Mouse (Mus musculus): ENCODE results near the gene Afmid. TPM values are rescaled to one million over a fixed set of nuclear protein-coding genes. Genes with fewer than 3 reads are reported as not detected.
"Not testable (repeated sequence)": the region's sequence is repeated elsewhere in the genome, so short reads cannot be mapped to it uniquely, and the experiment has no call there.

Gene Afmid
- 1 to 10 TPM; 4.2 to 9.0 (median 7.1) TPM for total RNA-seq (2022)

DNA sequence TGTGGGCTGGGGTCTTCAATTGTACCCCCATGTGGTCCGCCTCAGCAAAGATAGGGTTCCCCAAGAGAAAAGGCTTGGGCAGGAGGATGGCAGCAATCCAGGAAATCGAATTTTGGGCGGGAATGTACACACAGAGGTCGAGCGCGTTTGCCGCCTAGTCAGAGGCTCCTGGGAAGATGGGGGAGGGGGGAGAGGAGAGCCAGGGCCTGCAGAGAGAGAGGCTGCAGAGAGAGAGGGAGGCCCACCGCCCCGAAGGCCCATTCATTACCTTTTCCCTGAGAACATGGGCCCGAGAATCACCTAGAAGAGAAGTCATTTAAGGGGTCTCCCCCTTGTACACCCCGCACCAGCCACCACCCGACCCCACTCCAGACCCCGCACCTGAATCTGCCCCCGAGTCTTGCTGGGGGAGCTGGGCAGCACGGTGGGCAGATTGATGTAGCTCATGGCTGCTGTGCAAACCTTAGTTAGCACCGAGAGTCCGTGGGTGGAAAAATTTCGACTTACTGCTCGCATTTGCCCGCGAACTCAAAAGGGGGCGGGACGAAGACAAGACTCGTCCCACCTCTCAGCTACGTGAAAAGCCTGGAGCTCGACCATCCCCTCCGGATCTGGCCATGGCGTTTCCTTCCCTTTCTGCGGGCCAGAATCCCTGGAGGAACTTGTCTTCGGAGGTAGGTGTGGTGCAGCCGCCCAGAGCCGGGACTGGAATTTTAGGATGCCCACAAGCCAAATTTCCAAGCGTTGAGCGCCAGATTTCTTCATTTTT lies at the start of gene Afmid, which contains the start of gene Tk1:
Afmid (plus strand) TSS at position 592 of the 769 bp plus-strand sequence.
Tk1 (minus strand) TSS at position 760 of the 769 bp plus-strand sequence.
- no peak for DNase-seq (ENCODE audit: low spot score in 2 of 2)

DNA sequence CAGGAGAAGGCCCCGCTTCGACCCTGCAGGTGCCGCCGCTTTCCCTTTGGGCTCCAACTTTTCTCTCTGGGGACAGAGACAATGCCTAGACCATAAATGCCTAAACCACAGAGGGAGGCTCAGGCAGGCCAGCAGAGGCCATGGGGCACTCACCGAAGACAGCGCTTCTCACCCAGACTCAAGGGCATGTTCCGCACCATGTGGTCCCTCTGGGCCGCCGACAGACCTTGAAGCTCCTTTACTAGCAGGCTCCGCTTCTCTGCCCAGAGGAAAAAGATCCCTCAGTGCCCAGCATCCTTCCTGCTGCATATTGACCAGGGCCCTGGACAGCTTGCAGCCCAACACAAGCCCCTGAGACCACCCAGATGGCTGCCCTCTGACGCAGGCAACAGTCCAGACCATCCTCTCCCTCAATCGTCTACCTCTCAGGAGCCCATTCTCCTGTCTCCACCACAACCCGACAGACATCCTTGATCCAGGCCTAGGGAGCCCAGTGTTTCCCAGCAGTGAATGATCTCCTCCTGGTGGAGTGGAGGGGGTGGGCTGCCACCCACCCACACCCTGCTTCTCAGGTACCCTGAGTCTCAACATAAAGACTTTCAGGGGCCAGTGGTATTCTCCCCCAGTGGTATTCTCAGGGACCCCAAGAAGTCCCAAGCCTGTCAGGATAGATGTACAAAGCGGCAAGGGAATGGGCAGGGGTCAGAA lies 49.5 kb upstream of the Afmid start:
- no peak for DNase-seq (ENCODE audit: low spot score in 2 of 2)

DNA sequence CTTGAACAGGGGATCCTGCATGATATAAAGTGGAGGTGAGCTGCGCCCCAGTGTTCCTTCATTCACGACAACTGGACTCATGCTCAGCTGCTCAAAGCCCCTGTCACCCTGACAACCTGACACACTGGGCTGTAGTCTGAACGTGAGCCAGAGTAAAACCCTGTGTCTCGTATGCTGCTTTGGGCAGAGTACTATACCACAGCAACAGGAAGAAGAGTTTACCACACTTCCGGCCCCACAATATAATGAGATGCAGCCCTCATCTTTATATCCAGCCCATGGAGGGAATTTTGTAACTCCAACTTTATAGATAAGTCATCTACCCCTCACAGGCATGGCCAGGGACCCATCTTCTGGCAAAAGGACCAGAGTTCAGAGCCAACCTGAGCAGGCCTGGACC lies 48.6 kb upstream of the Afmid start:
- DNase-seq (ENCODE audit: low spot score in 2 of 2) = no peak

DNA sequence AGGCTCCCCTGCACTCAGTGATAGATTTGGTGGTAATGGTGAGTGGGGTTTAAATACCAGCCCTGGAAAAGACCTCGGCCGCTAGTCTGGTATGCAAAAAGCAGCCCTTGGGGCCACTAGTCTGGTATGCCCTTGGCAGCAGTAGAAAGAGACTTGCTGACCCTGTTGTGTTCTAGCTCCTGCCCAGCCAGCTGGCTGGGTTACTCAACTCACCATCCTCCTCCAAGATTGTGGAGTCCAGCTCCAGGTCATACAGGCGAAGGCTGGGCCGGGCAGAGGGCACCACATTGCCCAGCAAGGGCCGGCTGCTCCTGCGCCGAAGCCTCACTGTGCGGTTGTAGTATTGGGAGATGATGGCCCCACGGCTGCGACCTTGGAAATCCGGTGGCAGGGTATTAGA lies 47.7 kb upstream of the Afmid start:
- no peak for DNase-seq (ENCODE audit: low spot score in 2 of 2)

DNA sequence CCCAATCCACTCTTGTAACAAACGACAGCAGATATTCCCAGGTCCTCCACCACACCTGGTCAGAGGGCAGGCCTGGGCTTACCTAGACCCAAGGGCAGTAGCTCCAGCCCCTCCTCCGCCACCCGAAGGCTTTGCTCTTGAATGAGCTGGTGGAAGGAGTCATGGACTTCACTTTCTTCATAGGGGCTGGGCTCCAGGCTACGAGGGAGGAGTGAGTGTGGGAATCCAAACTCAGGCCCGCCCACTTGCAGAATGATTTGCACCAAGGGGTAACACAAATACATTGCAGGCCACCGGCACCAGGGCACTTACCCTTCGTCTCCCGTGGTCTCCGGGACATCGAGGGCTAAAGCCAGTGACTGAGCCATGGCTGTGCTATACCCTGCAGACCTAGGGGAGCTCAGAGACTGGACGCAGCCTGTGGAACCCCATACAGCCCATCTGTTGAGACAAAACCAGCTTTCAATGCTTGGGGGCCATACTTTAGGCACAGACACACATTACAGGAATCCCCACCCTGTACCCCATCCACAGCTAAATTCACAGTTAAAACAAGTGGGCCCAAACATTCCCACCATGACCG lies 46.8 kb upstream of the Afmid start:
- DNase-seq (ENCODE audit: low spot score in 2 of 2) = no peak

DNA sequence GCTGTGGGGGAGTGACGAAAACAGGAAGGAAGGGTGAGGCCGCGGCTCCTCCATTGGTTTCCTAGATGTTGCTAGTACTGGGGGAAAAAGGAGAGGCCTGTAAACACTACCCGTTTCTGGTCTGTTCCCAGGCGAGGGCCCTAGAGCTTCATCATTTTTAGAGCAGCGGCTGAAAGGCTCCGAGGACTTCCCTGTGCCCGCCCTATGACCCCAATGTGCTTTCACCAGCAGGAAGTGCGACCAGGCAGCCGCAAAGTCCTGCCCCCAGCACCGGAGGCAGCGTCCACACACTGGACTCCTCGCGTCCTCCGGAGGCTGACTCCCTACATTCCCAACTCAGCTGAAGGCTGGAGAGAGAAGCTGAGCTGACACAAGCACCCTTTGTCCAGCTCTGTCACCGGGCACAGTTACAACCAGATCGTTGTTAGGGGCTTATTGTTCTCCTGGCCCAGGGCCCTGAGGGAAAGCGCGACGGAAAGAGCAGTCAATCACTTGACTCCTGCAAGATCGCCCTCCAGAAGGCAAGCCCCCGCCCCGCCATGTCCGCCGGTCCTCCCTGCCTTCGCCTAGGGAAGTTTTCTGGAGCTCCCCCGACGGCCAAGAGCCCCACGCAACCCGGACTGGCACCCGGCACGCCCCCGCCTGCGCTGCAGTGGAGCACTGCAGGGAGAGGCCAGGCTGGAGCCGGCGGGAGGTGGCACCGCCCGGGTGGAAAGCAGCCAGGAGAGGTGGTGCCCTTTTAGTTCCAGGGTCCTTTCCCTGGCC lies 46.1 kb upstream of the Afmid start:
- no peak for DNase-seq (ENCODE audit: low spot score in 2 of 2)

DNA sequence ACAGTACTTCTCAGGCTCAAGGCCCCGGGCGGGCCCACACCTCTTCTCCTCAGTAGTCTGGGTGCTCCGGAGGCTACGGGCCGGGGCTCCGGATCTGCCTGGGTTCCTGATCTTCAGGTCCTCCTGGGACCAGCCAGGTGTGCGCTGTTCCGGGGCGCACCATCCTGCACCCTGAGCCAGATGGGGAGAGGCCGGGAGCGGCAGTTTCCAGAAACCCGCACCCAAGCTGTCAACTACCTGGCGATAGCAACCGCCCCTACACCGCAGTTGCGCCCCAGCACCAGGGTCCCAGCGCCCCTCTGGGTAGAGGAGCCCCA lies 45.6 kb upstream of the Afmid start:
- DNase-seq (ENCODE audit: low spot score in 2 of 2) = no peak

DNA sequence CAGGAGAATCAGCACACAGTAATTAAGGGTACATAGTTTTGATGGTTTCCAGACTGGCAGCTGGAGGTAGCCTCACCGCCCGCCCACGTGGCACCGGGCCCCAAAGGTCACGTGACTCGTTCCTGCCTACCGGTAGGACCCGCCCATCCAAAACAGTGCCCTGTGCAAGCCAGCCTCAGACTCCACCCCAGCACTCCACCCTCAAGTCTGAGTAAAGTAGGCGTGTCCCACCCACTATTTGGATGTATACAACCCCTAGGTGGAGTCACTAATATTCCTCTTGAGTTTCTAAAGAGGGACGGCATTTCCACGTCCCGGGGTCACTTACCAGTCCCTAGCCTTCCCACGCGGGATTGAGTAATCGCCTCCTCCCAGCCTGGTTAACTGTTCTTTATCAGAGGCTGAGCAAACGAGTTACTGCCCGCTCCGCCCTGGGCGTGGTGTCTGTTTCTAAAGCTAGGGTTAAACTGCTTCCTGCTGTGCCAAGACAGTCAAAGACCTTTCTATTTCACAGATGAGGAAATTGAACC lies 45.1 kb upstream of the Afmid start:
- DNase-seq (ENCODE audit: low spot score in 2 of 2) = no peak

DNA sequence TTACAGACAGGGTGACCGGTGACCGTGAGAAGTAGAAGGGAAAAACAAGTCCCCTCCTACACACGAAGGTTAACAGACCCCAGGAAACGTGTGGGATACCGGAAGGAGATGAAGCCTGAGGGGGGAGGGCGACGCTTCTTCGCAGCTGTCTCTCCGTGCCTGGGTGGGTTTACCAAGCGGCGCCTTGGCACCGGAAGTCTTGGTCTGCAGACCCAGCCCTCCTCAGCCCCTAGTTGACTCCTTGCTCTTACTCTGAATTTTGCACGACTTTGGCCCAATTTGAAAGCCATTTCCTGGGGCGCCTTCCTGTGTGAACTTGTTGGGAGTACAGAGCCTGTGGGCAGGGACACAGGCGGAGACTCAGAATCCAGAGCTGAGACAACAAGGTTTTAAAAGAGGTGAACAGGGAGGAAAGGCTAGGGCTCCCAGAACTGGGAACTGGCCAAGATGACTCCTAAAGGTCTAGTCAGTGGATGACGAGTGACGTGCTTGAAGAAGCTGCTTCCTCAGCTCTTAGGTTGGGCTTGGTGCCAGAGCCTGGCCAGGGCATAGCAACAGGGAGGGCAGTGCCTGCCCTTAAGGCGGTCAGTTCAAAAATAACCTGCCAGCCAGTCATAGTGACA lies 44.4 kb upstream of the Afmid start:
- DNase-seq (ENCODE audit: low spot score in 2 of 2) = no peak

DNA sequence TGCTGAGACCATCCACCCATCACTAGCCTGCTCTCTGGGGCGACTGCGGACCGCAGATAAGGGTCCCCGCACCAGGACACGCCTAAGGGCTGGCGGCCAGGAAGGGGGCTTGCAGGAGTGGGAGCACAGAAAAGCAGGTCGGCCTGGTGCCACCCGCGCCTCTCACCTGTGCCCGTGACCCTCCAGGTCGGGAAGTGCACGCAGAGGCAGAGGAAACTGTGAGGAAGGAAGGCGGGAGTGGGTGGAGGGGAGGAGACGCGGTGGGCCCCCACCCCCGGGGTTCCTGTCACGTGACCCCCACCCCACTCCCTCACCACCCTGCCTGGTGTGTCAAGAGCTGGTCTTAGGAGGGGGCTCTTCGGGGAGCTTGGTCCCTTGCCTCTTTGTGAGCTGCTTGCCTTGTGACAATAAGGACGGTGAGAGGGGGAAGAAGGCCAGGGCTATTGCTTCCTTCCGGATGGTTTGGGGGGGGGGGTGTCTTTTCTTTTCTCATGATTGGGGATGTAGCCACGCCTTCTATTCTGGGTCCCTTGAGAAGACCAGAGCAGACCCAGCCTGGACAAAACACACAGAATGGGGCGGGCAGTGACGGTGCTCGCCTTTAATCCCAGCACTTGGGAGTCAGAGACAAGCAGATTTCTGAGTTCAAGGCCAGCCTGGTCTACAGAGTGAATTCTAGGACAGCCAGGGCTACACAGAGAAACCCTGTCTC lies 43.6 kb upstream of the Afmid start, which contains the start of the genes Tmc8 and Tmc6:
Tmc8 (plus strand) TSS at position 84 of the 712 bp plus-strand sequence.
Tmc6 (minus strand) TSS at position 206 of the 712 bp plus-strand sequence.
- DNase-seq (ENCODE audit: low spot score in 2 of 2) = no peak

DNA sequence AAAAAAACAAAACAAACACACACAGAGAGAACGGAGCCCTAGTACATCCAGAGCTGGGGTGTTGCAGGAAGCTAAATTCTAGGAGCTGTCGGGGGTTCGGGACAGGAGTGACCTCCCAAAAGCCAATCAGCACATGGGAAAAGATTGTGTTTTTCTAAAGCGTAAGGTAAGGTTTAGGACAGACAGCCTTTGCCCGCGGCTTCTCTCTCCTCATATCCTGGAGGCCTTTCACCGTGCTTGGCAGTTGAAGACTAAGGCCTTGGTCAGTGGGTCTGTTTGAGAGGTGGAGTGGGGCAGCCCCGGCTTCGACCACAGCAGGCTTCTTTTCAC lies 43.1 kb upstream of the Afmid start:
- DNase-seq (ENCODE audit: low spot score in 2 of 2) = no peak

DNA sequence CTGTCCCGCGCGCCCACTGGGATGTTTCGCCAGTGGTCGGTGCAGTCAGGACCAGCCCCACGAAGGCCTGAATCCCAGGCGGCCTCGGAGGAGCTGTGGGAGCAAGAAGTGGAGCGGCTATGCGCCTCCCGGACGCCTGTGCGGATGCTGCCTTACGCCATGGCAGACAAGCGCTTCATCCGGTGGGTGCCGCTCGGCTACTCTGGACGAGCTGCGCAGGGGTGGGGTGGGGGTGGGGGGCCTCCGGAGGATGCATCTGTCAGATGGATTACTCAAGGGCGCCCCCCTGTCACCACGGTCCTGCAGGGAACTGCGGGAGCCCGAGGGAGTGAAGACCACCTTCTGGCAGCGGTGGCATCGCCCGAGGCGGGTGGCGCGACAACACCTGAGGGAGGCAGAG lies 42.6 kb upstream of the Afmid start:
- no peak for DNase-seq (ENCODE audit: low spot score in 2 of 2)

DNA sequence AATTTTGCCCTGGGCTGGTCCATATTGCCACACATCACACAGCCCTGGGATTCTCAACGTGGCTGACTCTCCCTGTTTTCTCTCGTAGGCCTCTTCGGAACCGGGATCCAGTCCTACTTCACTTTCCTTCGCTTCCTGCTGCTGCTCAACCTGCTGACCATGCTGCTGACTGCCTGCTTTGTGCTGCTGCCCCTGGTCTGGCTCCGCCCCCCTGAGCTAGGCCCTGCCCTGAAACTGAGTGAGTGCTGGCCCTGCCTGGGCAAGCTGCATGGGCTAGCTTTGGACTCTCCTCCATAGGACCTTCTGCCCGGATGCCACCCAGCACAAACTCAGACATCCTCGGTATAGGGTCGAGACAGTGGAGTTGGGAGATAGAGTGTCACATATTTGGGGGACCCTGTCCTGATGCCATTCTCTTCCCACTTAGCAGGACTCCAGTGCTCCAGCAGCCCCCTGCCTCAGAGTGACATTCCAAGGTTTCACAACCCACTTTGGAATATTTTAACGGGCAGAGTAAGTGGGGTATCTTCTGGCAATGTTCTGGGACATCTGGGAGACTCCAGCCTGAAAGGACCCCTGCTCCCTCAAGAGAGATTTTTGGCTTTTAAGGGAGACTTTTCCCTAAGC lies 41.9 kb upstream of the Afmid start:
- no peak for DNase-seq (ENCODE audit: low spot score in 2 of 2)

DNA sequence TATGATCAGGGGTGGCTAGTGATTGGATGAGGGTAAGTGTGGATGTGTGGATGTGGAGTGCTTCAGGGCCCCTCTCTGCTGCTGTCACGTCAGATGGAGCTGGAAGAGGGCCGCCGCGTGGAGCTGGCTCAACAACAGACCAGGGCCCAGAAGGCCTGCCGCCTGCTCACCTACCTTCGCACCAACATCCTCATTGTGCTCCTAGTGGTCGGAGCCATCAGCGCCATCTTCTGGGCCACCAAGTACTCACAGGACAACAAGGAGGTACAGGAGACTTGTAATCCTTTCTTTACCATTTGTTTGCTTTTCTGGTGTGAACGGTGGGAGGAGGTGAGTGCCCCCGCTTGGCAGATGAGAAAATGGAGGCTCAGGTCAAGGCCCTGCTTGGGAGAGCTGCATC lies 39.4 kb upstream of the Afmid start:
- no peak for DNase-seq (ENCODE audit: low spot score in 2 of 2)

DNA sequence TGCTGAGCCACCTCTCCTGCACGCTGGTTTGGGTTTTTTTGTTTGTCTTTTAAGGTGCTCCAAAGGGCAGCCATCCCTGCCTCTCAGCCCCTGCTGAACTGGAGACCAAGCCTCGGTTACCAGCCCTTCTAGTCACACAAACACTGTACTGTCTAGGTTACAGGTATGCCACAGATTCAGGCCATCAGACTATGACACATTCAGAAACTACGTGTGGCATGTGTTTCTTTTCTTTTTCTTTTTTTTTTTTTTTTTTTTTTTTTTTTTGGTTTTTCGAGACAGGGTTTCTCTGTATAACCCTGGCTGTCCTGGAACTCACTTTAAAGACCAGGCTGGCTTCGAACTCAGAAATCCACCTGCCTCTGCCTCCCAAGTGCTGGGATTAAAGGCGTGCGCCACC lies 37.2 kb upstream of the Afmid start:
- DNase-seq (ENCODE audit: low spot score in 2 of 2) = not testable (repeated sequence)

DNA sequence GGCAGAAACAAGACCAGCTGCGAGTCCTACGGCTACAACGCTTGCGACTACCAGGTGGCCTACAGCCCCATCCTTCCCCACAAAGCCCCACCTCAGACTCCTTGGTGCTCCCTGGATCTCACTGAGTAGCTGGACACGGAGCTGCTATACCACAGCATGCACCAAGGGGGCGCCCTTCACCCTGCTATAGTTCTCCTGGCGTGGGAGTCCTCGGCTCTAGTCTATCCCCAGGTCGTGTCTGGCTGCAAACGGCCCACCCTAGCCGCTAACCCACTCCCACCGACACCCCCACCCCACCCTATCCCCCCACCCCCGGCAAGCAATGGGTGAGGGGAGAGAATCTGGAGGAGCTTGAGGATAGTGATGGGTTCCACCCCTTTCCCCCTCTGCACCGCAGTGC lies 35.4 kb upstream of the Afmid start:
- no peak for DNase-seq (ENCODE audit: low spot score in 2 of 2)

DNA sequence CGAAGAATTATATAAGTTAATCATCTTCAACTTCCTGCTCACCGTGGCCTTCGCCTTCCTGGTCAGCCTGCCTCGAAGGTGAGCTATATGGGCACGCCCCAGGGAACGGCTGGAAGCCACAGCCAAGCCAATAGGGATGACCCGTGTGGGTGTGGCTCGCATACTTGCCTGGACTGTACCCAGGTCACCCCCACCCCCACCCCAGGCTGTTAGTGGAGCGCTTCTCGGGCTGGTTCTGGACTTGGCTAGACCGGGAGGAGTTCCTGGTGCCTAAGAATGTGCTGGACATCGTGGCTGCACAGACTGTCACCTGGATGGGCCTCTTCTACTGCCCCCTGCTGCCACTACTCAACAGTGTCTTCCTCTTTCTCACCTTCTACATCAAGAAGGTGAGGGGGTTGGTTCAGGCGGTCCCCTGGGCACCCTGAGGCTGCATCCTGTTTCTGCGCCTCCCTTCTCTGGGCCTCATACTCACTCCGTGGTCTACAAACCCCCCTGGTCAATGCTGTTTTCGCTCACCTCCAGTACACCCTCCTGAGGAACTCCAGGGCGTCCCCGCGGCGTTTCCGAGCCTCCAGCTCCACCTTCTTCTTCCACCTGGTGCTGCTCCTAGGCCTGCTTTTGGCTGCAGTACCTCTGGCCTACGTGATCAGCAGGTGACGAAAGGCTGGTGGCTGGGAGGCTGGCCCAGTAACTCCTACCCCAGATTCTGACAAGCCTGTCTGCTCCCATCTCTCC lies 34.9 kb upstream of the Afmid start:
- DNase-seq (ENCODE audit: low spot score in 2 of 2) = no peak

DNA sequence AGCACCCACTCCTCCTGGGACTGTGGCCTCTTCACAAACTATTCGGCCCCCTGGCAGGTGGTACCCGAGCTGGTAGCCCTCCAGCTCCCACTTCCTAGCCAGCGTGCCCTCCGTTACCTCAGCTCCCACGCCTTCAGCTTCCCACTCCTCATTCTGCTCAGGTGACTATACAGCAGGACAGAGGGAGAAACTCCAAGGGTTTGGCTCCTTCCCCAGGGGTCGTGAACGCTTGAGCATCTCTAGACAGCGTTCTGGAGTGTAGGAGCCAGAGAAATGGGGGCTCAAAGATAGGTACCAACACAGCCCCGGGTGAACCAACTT lies 34.3 kb upstream of the Afmid start:
- no peak for DNase-seq (ENCODE audit: low spot score in 2 of 2)

DNA sequence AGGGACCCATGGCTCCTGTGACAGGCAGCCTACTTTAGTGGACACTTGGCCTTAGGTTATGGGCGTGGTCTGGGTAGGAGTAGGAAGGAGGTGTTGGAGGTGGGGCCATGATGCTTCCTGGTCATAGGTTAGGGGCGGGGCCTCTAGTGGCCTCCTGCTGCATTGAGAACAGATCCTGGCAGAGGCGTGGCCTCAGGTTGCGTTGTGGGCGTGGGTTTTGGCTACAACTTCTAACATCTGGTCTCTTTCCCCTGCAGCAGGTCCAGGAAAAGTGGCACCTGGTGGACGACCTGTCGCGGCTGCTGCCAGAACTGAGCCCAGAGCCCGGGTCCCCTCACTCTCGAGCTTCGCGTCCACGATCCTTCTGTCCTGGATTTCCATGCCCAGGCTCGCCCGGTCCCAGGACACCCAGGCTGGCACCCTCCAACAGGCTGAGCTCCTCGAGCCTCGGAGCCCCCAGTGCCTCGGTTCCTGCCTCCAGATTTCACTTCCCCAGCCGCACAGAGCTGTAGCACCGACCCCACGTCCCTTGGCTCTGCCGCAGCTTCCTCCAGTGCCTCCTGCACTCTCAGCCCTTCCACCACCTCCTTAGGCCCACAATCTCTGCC lies 33.3 kb upstream of the Afmid start:
- no peak for DNase-seq (ENCODE audit: low spot score in 2 of 2)

Data from left cerebral cortex, adult 8-10 months (tissue).